Mouse (Mus musculus) fibroblast of lung, adult 2 months (primary cell): ENCODE measurements around the gene Zfp418.
A peak's percentile ranks its signal among the peaks of the same experiment; 100 is the strongest.
"Not testable (repeated sequence)": the region's sequence is repeated elsewhere in the genome, so short reads cannot be mapped to it uniquely, and the experiment has no call there.

Experiments
- DNase-seq: peaks from one replicate; pipeline ENCODE4 v3.0.0-alpha.2; 2011; ENCODE audit warnings: low read depth

Gene Zfp418

DNA sequence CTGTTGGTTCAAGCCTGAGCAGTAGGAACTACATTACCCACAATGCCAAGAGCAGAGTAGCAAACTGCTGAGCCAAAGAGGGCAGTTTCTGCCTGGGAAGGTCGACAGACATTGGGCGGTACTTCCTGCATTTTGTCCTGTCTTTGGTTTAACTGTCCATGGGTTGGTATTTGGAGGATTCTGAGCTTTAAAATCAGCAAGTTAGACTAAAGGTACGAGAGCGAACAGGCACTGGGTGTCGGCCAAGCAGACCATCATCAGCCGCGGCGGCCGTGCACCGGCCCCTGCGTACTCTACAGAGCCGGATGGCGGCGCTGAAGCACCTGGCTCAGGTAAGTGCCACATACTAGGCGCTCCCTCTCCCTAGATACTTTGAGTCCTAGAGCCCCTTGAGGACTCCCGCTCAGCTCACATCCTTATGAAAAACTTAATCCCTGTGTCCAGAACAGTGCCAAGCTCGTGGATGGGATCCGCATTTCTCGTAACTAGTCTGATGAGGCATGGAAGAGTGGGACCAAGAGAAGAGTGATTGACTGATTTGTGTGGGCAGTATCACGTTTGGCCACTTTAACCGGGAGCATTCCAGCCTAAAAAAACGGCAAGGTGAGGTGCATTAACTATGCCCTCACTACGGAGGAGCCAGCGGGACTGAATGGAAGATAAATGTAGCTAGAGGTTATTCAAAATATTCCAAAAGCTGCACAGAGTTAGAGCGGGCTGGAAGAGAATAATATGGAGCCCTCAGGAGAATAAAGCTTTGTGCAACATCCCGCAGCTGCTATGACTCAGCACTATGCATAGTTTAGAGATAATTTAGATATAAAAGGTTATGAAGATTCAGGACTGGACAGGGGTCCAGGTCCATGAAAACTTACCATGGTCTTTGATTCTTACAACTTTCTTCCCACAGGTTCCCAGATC lies at the start of gene Zfp418:
Gene Zfp418 (plus strand): TSS at position 104 of the 921 bp plus-strand sequence.
- DNase-seq, result peak; percentile 39

DNA sequence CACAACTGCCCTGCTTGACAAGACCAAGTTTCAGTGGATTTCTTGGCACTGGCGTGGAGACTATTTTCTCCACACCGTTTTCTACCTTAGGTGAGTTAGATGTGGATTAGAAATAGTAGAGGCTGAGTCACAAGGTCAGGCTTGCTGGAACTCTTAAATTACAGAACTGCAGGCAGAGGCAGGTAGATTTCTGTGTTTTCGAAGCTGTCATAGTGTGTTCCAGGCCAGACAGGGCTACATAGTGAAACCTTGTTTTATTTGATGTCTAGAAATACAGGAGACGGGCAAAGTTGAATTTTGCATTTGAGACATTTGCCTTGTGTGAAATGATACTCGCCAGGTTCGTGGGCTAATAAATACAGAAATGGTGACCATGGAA lies 49.5 kb upstream of the Zfp418 start:
- no peak for DNase-seq

DNA sequence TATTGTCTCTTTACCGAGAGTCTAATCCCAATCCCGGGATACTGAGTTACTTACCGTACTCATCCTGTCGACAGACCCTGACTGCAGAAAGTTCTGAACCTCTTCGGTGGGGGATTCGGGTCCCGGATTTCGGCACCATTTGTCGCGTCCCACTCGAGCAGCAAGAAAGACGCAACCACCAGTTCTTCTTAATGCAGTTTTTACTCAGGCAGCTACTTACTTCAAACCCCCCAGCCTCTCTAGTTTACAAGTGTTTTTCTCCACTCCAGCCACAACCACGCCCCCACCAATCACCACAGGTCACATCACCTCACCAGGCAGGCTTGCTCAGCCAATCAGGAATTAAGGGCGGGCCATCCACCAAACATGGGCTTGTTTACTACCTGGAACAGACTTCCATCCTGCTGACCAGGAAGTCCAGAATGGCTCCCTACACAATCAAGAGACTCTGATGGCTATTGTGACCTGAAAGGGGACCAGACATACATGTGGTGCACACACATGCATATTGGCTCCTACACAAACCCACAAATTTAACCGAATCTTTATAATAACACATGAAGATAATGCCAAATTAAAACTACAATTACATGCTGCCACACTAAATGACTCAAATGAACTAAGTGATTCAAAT lies 40.5 kb upstream of the Zfp418 start:
- not testable (repeated sequence) for DNase-seq

DNA sequence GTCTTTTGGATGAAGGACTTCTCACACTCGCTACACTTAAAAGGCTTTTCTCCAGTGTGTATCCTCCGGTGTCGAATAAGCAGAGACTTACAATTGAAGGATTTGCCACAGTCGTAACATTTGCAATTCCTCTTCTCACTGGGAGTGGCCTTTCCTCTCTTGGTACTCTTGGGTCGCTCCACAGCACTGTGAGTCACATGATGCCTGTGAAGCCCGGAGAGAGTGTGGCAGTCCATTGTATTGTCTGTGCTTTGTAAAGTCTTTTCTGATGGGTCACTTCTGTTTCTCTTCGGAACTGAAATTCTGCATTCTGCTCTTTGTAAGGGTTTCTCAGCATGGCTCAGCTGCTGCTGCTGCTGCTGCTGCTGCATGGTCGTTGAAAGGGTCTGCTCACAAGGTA lies 38.4 kb upstream of the Zfp418 start:
- DNase-seq, result no peak

DNA sequence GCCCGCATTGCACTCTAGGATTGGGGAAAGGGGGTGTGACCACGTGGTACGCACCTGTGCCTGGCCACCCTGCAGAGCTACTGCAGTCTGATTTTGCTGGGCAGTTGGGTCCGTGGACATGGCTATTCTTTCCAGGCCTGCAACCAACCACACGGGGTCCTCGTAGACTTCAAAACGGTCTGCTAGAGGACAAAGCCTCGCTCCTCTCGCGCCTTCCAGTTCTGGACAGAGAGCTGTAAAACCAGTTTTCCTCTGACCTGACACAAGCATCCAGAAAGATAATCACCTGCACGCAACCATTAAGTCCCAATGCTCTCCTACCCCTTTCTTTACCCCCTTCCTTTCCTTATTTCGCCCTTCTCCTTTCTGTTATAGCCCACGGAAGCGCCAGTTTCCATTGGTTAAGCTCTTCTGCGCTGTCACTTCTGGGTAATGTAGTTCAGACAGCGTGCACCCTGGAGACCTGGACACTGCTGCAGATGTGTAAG lies 34.7 kb upstream of the Zfp418 start, which contains the start of gene Zfp773:
Gene Zfp773 (minus strand): TSS at position 377 of the 488 bp plus-strand sequence.
- DNase-seq, result peak; percentile 39

- DNase-seq, result no peak
These were observed 26.9 kb upstream of the Zfp418 start for GRCm38 (mm10) chr7:7144215-7144614.

GRCm38 (mm10) chr7:7145991-7146608 lies 25.0 kb upstream of the Zfp418 start:
- no peak for DNase-seq

- DNase-seq, result no peak
These were observed 14.8 kb downstream of the Zfp418 start for GRCm38 (mm10) chr7:7185897-7186296.

- DNase-seq, result no peak
These were observed 16.5 kb downstream of the Zfp418 start for GRCm38 (mm10) chr7:7187417-7188190.

DNA sequence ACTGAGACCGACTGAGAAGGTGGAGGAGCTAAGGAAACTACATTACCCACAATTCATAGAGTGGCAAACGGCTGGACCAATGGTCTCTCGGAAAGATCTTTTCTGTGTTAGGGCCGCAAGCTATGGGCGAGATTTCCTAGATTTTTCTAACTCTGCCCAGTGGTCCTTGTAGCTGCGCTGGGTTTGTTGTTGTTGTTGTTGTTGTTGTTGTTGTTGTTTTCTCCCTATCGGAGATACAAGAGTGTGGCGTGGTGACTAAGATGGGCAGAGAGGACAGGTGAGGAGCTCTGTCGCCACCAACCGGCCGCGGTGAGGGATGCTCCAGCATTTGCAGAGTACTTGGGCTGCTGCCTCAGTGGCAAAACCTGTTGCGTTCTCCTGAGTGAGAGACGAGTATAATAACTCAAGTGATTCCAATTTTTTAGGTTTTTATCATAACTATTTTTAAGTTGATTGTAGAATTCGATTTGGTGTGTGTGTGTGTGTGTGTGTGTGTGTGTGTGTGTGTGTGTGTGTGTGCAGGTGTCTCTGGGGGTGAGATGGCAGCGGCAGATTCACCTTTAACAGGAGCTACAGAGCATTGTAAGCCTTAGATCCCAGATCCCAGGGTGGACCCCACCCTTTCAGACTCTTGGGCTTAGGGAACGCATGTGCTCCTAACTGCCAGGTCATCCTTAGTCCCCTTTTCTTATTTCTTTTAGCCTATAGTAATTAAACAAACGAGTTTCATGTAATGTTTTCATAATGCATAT lies 17.2 kb downstream of the Zfp418 start:
- DNase-seq, result peak; percentile 49

- DNase-seq, result peak; percentile 26
These were observed 38.4 kb downstream of the Zfp418 start, which contains the start of gene Zfp772 for GRCm38 (mm10) chr7:7209313-7210151. Gene Zfp772, minus strand, starts transcription at chr7:7209998.
